Mouse (Mus musculus) heart, postnatal 0 days (tissue): ENCODE data around the gene Araf. TPM values are rescaled to one million over a fixed set of nuclear protein-coding genes. Genes with fewer than 3 reads are reported as not detected.

Experiments
- ATAC-seq: fragments of 200-750 bp; cut with Nextera tagmentation; 2 replicates; pipeline ENCODE4 v1.8.0; 2017; ENCODE audit warnings: low read depth, moderate number of reproducible peaks, moderate library complexity; ENCODE audit not compliant: insufficient read depth
- DNase-seq: peaks from one replicate; pipeline ENCODE4 v3.0.0-alpha.2; 2016; ENCODE audit warnings: low spot score
- H3K27ac ChIP-seq: fragments of 300-500 bp; sonication (generic); 2 replicates; pipeline ENCODE4 v1.5.1; 2014; ENCODE audit warnings: low read depth, mild to moderate bottlenecking
- H3K27me3 ChIP-seq: fragments of 300-500 bp; sonication (generic); 2 replicates; pipeline ENCODE4 v1.6.1; 2014; ENCODE audit warnings: low read length, mixed read lengths; ENCODE audit not compliant: control insufficient read depth, insufficient read depth
- H3K36me3 ChIP-seq: fragments of 300-500 bp; sonication (generic); replicated peaks from 2 replicates; pipeline ENCODE4 v1.6.1; 2014; ENCODE audit warnings: low read length, mixed read lengths; ENCODE audit not compliant: control insufficient read depth, insufficient read depth
- H3K4me1 ChIP-seq: fragments of 300-500 bp; sonication (generic); 2 replicates; pipeline ENCODE4 v1.6.1; 2014; ENCODE audit warnings: antibody characterized with exemption; ENCODE audit not compliant: control insufficient read depth, insufficient read depth
- H3K4me2 ChIP-seq: fragments of 300-500 bp; sonication (generic); 2 replicates; pipeline ENCODE4 v1.6.1; 2014; ENCODE audit warnings: low read depth, mild to moderate bottlenecking, low read length, moderate library complexity
- H3K4me3 ChIP-seq: fragments of 300-500 bp; sonication (generic); 2 replicates; pipeline ENCODE4 v1.5.1; 2014; ENCODE audit warnings: low read depth, low read length
- H3K9ac ChIP-seq: fragments of 300-500 bp; sonication (generic); replicated peaks from 2 replicates; pipeline ENCODE4 v1.6.1; 2014; ENCODE audit warnings: low read depth, low read length, mixed read lengths
- H3K9me3 ChIP-seq: fragments of 300-500 bp; sonication (generic); replicated peaks from 2 replicates; pipeline ENCODE4 v1.6.1; 2016; ENCODE audit warnings: low read length; ENCODE audit not compliant: control insufficient read depth
- CTCF ChIP-seq: IDR thresholded peaks from 2 replicates; pipeline ENCODE4 v1.5.1; 2016; ENCODE audit warnings: antibody characterized with exemption, control low read depth, low read depth
- EP300 ChIP-seq: IDR thresholded peaks from 2 replicates; pipeline ENCODE4 v1.6.1; 2016; ENCODE audit warnings: antibody characterized with exemption, low read depth
- WGBS: fragments of 180-500 bp; shearing (Covaris S2); extraction: QIAGEN DNeasy Blood & Tissue Kit; methylation state at CpG from one replicate; pipeline ENCODE4 v1.1.7; 2014; 5-methylcytosine and 5-hydroxymethylcytosine counted together
- polyA plus RNA-seq: library from polyadenylated mRNA; unstranded; fragments of >200 nt; fragmentation: Nextera tagmentation; extraction: Ambion mirVana; gene quantifications from 2 replicates; pipeline ENCODE4 v1.2.1, GENCODE M21; 2015
- total RNA-seq: library from RNA; depleted of rRNA; stranded (reverse); fragments of >200 nt; gene quantifications from 2 replicates; pipeline ENCODE4 v1.2.3, GENCODE M21; 2014; ENCODE audit warnings: low replicate concordance

The Araf gene
- total and polyA plus RNA-seq, 2 experiments from 2014 or later: 89.5 to 163 TPM

GRCm38 (mm10) chrX:20775271-20776016 is 22.2 kb upstream of the Araf start:
- Histone ChIP-seq H3K27ac (no peak overlapping the region), H3K27me3 (no peaks in the 10 kb centered on the region), H3K9me3 (no peaks in the 10 kb centered on the region), H3K4me1 (no peaks in the 10 kb centered on the region), H3K4me3 (no peak overlapping the region), H3K9ac (no peak overlapping the region), H3K36me3 (no peaks in the 10 kb centered on the region), H3K4me2 (peak overlapping the region; percentile 30; the same call in 1 of the 2 replicates)
- TF ChIP-seq EP300: no peak
- TF ChIP-seq CTCF: no peak
- no peak for DNase-seq
- ATAC-seq: no peak
- WGBS: 51% methylated on average over 19 of the region's 19 CpGs

- TF ChIP-seq CTCF (no peak), EP300 (no peak)
- ATAC-seq (no peak), DNase-seq (no peak)
- Histone ChIP-seq H3K9me3 (no peaks in the 10 kb centered on the region), H3K4me2 (no peak overlapping the region), H3K27me3 (no peaks in the 10 kb centered on the region), H3K36me3 (no peaks in the 10 kb centered on the region), H3K27ac (no peak overlapping the region), H3K4me3 (no peak overlapping the region), H3K4me1 (no peaks in the 10 kb centered on the region), H3K9ac (no peak overlapping the region)
Observed at GRCm38 (mm10) chrX:20777619-20778018, 20.0 kb upstream of the Araf start.

- H3K4me2 ChIP-seq: no peak overlapping the region
- H3K9ac ChIP-seq: no peak overlapping the region
- no peaks in the 10 kb centered on the region for H3K9me3 ChIP-seq
- H3K27ac ChIP-seq: no peak overlapping the region
- no peak for DNase-seq
- H3K4me1 ChIP-seq: no peaks in the 10 kb centered on the region
- no peak for ATAC-seq
- no peaks in the 10 kb centered on the region for H3K27me3 ChIP-seq
- no peak overlapping the region for H3K4me3 ChIP-seq
- WGBS: 35% methylated on average over 2 of the region's 2 CpGs
- no peaks in the 10 kb centered on the region for H3K36me3 ChIP-seq
- TF ChIP-seq CTCF: no peak
- TF ChIP-seq EP300: no peak
Observed at GRCm38 (mm10) chrX:20787309-20787708, 10.3 kb upstream of the Araf start.

GRCm38 (mm10) chrX:20792417-20792816 is 5.2 kb upstream of the Araf start:
- TF ChIP-seq EP300 (no peak), CTCF (no peak)
- no peaks in the 10 kb centered on the region for H3K27me3 ChIP-seq
- H3K27ac ChIP-seq: no peak overlapping the region
- H3K36me3 ChIP-seq: no peaks in the 10 kb centered on the region
- no peak overlapping the region for H3K4me3 ChIP-seq
- H3K4me1 ChIP-seq: no peaks in the 10 kb centered on the region
- DNase-seq (no peak), ATAC-seq (no peak)
- WGBS: 40% methylated on average over 3 of the region's 3 CpGs
- no peaks in the 10 kb centered on the region for H3K9me3 ChIP-seq
- no peak overlapping the region for H3K4me2 ChIP-seq
- H3K9ac ChIP-seq: no peak overlapping the region

GRCm38 (mm10) chrX:20793230-20793629 is 4.4 kb upstream of the Araf start:
- Histone ChIP-seq H3K9me3 (no peaks in the 10 kb centered on the region), H3K4me2 (no peak overlapping the region), H3K27me3 (no peaks in the 10 kb centered on the region), H3K27ac (no peak overlapping the region), H3K36me3 (no peaks in the 10 kb centered on the region), H3K4me1 (no peaks in the 10 kb centered on the region), H3K9ac (no peak overlapping the region), H3K4me3 (no peak overlapping the region)
- DNase-seq: no peak
- no peak for ATAC-seq
- no peak for TF ChIP-seq EP300
- peak; percentile 34; the same call in 1 of the 2 replicates for TF ChIP-seq CTCF
- WGBS: 55% methylated on average over 7 of the region's 7 CpGs

GRCm38 (mm10) chrX:20794229-20794628 is 3.4 kb upstream of the Araf start:
- Histone ChIP-seq H3K9ac (no peak overlapping the region), H3K27me3 (no peaks in the 10 kb centered on the region), H3K27ac (no peak overlapping the region), H3K4me3 (no peak overlapping the region), H3K4me2 (no peak overlapping the region), H3K36me3 (no peaks in the 10 kb centered on the region), H3K9me3 (no peaks in the 10 kb centered on the region), H3K4me1 (no peaks in the 10 kb centered on the region)
- no peak for DNase-seq
- no peak for ATAC-seq
- TF ChIP-seq EP300 (no peak), CTCF (no peak)
- WGBS: 28% methylated on average over 5 of the region's 5 CpGs
